Mouse (Mus musculus) CD4-positive helper T cell, adult 2 months (primary cell): ENCODE results near the gene Nrn1.

Experiments used
- DNase-seq: peaks from one replicate; pipeline ENCODE4 v3.0.0-alpha.2; 2012; ENCODE audit warnings: low read depth, missing footprints, low spot score

The Nrn1 gene

DNA sequence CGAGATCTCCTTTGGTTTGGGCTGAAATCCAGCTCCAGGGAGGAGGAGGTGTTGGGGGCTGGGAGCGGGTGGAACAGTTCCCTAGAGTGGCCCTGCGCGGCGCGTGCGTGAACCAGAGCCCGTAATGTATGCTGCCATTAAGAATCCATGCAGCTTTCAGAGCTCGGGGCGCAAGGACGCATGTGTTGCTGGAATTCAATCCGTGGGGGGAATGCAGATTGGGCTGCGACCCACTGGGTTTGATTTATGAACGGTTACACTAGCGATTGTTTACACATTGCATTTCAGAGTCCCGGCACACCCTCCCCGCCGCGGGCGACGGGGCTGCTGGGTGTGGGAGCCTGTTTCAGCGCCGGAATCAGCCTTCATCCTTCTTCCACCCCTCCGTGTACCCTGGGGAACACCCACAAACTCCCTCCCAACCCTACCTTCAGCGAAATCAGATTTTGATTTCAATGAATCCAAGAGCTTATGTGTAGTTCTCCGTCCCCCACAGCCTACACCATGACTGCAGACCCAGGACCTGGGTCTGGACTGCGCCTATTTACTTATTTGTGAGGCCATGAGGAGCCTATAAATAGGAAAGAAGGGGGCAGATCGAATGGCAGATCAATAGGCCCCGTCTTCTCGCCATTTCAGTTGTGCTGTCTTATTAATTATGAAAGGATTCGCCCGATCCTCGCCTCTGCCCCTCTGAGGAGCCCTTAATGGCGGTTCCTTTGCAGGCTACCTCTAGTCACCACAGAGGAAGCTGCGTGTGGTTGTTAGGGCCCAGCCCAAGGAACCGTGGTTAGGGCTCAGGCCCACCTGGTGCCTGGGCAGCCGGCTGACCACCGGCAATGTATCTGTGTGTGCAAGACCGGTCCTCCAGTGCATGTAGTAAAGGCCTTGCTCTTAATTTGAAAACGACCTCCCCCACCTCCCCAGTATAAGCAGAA, 10.1 kb downstream of the Nrn1 start:
- no peak for DNase-seq

- DNase-seq, result no peak
Measured at GRCm38 (mm10) chr13:36723726-36724300, 11.1 kb downstream of the Nrn1 start.

GRCm38 (mm10) chr13:36722309-36722708, 12.6 kb downstream of the Nrn1 start:
- no peak for DNase-seq

GRCm38 (mm10) chr13:36720297-36721017, 14.5 kb downstream of the Nrn1 start:
- no peak for DNase-seq

GRCm38 (mm10) chr13:36717376-36717775, 17.6 kb downstream of the Nrn1 start:
- DNase-seq, result no peak

- DNase-seq, result no peak
Measured at GRCm38 (mm10) chr13:36716708-36717107, 18.2 kb downstream of the Nrn1 start.

DNA sequence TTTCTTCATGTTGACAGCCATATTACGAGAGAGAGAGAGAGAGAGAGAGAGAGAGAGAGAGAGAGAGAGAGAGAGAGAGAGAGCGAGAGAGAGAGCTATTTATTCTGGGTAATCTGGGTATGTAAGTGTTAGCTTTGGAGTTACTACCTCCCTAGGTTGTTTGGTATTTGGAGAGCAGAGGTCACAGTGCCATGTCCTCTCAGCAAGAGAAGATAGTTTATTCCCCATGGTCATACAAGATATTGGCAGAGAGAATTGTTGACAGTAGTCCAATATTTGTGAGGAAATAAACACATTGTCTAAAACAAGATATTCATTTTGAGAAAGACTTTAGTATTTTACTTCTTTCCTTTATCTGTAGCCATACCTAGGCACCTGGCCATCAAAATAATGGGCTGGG, 20.8 kb downstream of the Nrn1 start:
- no peak for DNase-seq

GRCm38 (mm10) chr13:36707088-36707690, 27.7 kb downstream of the Nrn1 start:
- no peak for DNase-seq

DNA sequence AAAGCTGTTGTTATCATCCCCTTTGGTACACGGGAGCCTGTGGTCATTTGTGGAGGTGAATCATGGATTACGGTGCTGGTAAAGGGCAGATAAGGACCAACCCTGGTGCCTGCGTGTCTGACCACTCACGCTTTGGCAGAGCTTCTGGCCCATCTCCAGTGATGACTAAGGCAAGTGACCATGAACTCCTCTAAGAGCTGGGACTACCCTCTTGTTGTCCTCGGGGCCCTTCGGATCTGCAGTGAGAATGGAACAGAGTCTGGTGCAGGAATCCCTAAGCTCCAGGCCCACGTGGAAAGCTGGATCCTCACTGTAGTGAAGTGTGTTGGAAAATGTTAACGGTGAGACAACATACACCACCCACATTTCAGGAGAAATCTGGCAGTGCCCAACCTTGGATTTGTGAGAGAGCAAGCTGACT, 38.6 kb downstream of the Nrn1 start:
- no peak for DNase-seq

- DNase-seq, result no peak
Measured at GRCm38 (mm10) chr13:36695516-36696201, 39.3 kb downstream of the Nrn1 start.

DNA sequence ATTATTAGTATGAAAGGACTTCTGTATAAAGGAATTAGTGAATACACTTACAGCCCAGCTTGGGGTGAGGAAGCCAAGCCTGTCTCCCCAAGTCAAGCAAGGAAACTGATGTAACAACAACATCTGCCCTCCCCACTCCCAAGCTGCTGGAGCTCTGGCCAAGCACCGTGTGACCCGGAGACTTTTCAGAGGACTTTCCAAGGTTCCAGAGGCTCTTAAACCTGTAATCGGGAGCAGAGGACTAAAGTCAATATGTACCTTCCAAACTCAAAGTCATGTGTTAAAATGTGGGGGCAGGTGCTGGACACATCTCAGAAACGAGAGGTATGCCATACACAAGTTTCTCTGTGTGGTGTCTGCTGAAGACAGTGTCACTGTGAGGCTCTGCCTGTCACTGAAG, 51.4 kb downstream of the Nrn1 start:
- no peak for DNase-seq

DNA sequence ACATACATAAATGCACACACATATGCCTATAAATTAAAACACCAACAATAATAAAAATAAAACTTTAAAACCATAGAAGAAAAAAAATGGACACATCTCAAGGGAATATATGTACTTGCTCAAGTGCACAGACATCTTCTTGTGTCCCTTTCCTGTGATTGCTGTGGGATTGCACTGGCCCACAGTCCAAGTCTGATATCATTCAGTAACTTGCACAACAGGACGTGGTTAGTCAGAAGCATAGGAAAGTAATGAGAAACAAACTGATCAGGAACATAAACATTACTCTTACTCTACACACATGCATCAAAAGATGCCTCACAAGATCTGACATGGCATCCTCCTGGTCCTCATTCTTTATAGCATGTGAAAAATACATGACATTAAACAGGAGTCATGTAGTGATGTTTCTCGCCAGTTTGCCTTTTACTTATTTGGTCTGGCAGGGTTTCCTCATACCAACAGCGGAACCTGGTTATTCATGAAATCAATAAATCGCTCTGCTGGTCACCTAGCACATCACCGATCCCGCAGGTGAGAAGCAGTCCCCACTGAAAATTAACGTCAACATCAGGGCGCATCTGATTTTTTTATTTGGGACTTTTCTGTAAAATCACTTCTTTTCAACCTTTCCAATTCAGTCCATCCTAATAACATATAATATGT, 54.1 kb downstream of the Nrn1 start:
- no peak for DNase-seq

DNA sequence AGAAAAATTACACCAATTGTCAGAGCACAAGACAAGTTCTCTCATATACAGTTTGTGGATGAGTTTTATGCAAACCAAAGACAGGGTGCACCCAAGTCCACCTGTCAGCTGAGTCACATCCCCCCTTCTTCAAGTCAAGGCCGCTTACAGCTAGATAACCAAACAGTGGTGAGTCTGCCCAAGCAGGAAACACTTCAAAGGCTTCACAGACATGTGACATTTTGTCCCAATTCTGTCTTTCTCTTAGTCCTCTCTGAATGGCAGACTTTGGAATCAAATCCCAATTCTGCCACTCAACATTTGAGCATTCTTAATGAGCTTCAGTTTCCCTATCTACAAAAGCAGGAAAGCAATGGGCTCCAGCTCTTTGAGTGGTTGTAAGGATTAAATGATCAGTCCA, 55.6 kb downstream of the Nrn1 start:
- DNase-seq, result no peak
